Mouse (Mus musculus) ES-E14 (cell line): ENCODE results near the gene Sh3d19.

ENCODE experiments used
- CHD2 ChIP-seq: IDR thresholded peaks from 2 replicates; pipeline ENCODE4 v1.6.1; 2014; ENCODE audit warnings: mild to moderate bottlenecking, low read depth, low read length, inconsistent platforms
- HCFC1 ChIP-seq: IDR thresholded peaks from 2 replicates; pipeline ENCODE4 v1.6.1; 2012; ENCODE audit warnings: low read length, inconsistent platforms, borderline replicate concordance; ENCODE audit not compliant: insufficient read depth
- MAFK ChIP-seq: IDR thresholded peaks from 2 replicates; pipeline ENCODE4 v1.6.1; 2014; ENCODE audit warnings: mild to moderate bottlenecking, low read depth, low read length, inconsistent platforms; ENCODE audit not compliant: insufficient read depth
- ZNF384 ChIP-seq: IDR thresholded peaks from 2 replicates; pipeline ENCODE4 v1.6.1; 2012; ENCODE audit warnings: low read depth, low read length, inconsistent platforms

DNA sequence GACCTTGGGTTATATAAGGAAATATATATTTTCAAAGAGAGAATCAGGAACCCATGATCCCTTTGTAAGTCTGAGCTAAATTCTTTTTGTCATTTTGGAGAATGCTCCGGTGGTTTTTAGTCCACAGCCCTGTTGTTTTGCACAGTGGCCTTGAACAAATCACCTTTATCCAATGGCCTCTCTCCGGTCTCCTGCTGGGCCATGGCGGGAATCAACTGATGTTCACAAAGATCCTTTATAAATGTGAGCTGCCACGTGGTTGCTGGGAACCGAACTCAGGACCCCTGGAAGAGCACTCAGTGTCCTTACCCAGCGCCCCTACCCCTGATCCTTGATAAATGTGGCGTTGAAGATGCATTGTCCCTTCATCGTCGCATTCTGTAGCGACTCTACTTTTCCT lies 33.8 kb downstream of the Sh3d19 start:
- TF ChIP-seq CHD2: no peak
- TF ChIP-seq MAFK: no peak
- no peak for TF ChIP-seq HCFC1
- TF ChIP-seq ZNF384: no peak
